Mouse (Mus musculus) heart, postnatal 10 days (tissue): ENCODE data around the gene Lpcat3. TPM values are rescaled to one million over a fixed set of nuclear protein-coding genes. Genes with fewer than 3 reads are reported as not detected.

Experiments used
- DNase-seq, 2 experiments: peaks; one replicate each; pipeline ENCODE4 v3.0.0; 2021
- intact Hi-C: fragments of 180-260 bp; cut with DNase I; formaldehyde crosslinking; loops from one replicate; pipeline ENCODE4 v1.15.1; 2025
- total RNA-seq, 2 experiments: library from RNA; stranded (reverse); gene quantifications; 2 replicates each; pipeline ENCODE4 v1.2.3; 2021

Gene Lpcat3
- total RNA-seq, 2 experiments from 2014 or later = 56.5 to 68.8 TPM

DNA sequence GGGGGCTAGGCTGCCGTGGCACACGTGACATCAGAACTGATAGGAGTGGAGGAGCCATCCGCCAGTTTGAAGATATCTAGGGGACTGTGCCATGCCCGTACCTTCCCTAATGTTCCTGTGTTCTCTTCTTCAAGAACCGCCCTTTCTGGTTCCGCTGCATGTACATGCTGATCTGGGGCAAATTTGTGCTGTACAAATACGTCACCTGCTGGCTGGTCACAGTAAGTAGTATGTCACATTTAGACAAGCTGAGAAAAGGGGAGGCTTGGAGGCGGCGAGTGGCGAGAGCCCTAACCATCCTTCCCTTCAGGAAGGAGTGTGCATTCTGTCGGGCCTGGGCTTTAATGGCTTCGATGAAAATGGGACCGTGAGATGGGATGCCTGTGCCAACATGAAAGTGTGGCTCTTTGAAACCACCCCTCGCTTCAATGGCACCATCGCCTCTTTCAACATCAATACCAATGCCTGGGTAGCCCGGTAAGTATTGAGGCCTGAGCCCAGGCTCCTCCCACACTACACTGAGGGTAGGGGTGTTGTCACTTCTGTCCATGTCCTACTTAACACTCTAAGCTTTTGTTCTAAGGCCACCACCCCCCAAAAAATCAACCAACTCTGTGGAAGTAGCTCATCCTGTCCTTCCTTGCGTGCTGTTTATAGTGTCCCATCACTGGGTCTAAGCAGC is 39.4 kb downstream of the Lpcat3 start:
- intact Hi-C loops = loop anchor here (2.0 to 5.0 kb wide), 2 partner anchors 35 to 57 kb away; partner anchors contain the start of gene Ptpn6
- DNase-seq = no peak

DNA sequence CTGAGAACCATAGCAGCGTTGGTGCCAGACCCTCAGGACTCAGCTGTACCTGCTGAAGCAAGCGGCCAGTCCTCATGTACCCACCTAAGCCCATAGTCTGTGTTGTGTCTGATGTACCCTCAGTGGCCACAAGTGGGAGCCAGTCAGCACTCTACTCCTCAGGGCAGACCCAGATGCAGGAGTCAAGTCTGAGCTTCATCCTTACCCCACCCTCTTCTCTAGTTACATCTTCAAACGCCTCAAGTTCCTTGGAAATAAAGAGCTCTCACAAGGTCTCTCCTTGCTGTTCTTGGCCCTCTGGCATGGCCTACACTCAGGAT is 39.9 kb downstream of the Lpcat3 start:
- peak; percentile 69 to 85 for DNase-seq
- intact Hi-C loops = loop anchor here (2.0 to 5.0 kb wide), 2 partner anchors 35 to 56 kb away; partner anchors contain the start of gene Ptpn6

DNA sequence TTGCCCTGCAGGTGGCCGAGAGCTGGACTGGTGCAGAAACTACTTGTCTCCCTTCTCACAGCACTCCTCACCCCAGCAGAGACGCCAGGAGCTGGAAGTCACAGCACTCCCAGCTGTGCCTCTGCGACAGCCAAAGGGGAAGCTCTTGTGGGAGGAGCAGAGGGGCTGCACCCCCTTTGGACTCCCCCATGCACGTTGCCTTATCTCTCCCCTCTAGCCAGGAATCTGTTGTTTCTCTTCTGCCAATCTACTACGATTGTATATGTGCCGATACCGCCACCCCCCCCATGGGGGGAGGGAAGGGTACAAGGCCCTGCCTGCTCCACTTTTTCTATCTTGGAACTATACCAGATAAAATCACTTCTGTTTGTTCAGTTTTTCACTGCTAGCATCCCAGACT is 41.0 kb downstream of the Lpcat3 start:
- DNase-seq = no peak
- intact Hi-C loops = loop anchor here (2.0 to 5.0 kb wide), 2 partner anchors 34 to 55 kb away; partner anchors contain the start of gene Ptpn6

DNA sequence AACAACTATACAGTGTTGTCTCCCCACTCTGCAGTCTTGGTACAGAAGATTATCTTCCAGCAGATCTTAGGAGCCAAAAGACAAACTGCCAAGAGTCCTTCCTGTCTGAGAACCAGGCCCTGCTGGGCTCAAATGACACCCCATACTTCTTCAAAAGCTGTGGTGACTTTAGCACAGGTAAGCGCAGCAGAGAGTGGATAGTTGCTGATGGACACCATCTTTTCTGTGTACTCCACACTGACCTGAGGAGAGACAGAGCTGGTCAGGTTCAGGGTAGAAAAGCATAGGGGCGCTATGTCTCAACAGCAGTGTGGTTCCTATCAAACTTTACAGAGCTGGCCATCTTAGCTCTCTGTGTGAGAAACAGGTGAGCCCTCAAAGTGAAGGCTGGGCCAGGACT is 41.6 kb downstream of the Lpcat3 start:
- intact Hi-C loops = loop anchor here (5.0 kb wide), 1 partner anchor 33 kb away; the partner anchor contains the start of gene Ptpn6
- no peak for DNase-seq

DNA sequence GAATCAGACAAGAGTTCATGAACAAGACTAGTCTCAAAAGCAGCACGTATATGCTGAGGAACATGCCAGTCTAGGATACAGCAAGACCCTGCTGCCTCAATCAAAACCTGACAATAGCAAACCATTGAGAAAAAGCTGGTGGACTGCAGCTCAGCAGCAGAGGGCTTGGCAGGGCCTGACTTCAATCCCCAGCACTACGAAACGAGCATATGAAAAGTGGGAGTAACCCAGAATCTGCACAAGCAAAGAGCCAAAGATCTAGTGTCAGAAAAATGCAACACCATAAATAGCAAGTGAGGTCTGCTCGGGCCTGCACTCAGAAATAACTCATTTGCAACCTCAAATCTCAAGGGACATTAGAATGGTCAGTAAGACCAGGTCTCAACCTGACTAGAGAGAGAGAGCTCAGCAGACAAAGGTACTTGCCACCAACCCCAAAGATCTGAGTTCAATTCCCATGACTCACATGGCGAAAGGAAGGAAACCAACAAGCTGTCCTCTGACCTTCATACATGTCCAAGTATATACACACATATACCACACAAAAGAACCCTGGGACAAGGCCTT is 43.3 kb downstream of the Lpcat3 start:
- intact Hi-C loops = no loop called here
- DNase-seq = no peak

DNA sequence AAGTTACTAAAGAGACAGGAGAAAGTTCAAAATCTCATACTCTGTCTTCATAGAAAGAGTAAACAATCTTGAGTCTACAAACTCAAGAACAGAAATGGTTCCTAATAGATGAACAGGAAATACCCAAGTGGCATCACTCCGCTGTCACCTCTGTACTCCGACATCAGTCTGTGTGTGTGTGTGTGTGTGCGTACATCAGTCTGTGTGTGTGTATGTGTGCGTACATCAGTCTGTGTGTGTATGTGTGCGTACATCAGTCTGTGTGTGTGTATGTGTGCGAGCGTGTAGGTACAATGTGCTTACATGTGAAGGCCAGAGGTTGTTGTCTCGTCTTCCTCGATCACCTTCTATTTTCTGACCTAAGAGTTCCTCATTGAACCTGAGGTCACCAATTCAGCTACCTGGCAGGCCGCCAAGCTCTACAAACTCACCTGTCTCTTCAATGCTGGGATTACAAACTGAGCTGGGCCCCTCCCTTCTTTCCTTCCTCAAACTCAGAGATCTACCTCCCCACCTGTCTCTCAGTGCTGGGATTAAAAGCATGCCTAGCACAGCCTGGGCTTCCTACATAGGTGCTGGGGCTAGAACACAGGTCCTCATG is 45.6 kb downstream of the Lpcat3 start:
- intact Hi-C loops = no loop called here
- no peak for DNase-seq

DNA sequence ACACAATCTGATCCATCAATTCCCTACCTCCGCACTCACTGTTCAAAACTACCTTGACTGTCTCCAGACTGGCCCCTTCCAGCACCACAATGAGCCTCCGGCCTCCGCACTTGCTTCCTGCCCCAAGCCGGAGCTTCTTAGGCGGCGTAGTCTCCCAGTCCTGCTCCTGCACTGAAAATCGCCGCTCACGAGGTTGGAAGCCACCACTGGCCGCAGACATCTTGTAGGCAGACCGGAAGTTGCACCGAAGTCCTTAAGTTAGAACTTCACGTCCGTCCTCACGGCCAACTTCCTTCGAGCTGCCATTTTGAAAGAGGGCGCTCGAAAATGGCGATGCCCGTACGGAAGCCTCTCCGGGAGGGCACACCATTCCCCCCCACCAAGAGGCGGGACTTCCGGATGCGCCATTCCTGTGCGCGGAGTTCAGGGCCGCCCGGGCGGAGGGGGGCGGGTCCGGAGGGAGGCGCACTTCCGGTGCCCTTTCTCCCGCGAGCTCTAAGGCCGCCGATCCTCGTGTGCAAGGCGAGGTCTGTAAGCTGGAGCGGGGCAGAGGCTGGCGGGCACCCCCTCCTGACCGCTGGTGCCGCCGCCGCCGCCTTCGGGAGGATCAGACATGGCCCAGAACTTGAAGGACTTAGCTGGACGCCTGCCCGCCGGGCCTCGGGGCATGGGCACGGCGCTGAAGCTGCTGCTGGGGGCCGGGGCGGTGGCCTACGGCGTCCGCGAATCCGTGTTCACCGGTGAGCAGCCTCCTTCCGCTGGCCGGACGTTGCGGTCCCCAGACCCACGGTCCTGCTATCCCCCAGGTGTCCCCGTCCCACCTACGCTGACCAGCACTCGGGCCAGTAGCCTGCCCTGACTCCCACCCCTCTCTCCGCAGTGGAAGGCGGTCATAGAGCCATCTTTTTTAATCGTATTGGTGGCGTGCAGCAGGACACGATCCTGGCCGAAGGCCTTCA is 49.3 kb downstream of the Lpcat3 start, which contains the start of the genes Emg1 and Phb2:
Gene Emg1 (minus strand): TSS at position 355 of the 959 bp plus-strand sequence.
Gene Phb2 (plus strand): TSS at position 513 of the 959 bp plus-strand sequence.
- DNase-seq = peak; percentile 99
- intact Hi-C loops = loop anchor here (1.0 to 2.0 kb wide), 2 partner anchors 29 to 49 kb away; partner anchors contain the start of genes Grcc10 and Lpcat3

DNA sequence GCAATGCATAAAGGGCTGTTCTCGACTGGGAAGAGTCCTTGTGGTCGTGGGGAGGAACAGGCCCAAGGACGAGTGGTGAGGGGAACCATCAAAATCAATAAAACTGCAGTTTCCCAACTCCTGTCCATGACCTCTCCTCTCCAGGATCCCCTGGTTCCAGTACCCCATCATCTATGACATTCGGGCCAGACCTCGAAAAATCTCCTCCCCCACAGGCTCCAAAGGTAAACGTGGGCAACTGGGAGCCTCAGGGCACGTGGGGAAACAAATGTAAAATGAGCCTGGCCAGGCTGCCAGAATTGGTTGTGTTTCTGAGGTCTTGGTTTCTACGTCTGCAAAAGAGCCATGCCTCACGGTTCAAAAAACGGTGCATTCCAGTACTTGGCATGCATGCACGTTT is 50.1 kb downstream of the Lpcat3 start:
- intact Hi-C loops = loop anchor here (1.0 kb wide), 1 partner anchor 28 kb away; the partner anchor contains the start of gene Grcc10
- no peak for DNase-seq

DNA sequence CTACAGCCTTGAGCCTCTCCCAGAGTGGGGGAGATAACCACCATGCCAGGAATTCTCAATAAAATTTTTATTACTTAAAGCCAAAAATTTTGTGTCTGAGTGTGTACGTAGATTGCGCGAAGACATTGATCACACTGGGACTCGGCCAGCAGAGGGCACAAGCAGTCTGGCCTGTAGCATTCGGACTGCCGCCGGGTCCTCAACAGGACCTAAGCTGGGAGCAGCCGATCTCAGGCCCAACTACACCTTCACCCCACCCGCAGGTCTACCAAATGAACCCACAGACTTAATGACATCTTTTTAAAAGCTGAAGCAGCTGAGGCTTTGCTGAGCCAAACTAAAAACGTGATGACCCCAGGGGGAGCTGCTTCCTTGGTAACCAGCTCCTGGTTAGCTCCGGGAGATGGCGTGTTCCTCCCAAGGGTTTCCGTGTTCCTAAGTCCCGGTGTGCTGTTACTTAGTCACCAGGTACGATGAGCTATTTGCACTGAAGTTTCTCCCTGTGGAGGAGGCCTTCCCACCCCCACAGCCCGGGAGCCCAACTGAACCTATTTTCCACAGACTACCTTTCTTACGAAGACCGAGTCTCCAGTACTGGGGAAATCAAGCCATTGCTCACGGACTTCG is 54.1 kb downstream of the Lpcat3 start:
- peak in 1 of 2 experiments; percentile 61 for DNase-seq

DNA sequence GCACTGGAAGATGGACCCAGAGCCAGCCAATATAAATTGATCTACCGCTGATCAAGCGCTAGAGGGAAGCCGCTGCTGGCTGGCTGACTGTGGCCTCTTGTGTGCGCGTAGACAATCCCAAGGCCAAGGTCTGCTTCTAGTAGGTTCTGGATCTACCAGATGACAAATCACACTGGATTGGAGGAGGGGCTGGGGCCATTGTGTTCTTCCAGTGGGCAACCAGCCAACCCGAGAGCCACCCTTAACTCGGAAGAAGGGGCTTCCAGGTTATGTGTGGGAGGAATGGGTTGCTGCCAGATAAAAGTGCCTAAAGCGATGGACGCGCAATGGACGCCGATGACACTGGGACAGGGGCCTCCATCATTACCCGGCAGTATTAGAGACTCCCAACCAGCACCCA is 55.1 kb downstream of the Lpcat3 start:
- intact Hi-C loops = no loop called here
- DNase-seq = no peak

More for the DNA sequence above, 54.1 kb downstream of the Lpcat3 start:
- intact Hi-C loops = no loop called here

DNA sequence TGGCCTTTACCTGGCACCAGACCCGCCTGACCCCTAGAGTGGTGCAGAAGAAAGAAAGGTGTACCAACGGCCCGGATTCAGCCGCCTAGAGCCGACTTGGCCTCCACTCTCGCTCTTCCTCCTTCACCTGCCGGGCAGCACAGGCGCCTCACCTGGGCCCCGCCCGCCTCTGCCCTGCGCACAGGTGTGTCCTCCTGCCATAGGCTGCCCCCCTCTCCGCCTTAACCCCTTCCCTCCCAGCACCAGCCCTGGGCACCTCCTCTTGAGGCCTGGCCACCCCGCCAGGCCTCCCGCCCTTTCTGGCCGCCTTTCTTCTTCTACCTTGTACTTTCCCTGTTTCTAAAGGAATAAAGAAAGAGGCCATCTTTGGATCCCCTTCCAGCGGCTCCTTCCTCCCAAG is 55.9 kb downstream of the Lpcat3 start:
- intact Hi-C loops = no loop called here
- no peak for DNase-seq

DNA sequence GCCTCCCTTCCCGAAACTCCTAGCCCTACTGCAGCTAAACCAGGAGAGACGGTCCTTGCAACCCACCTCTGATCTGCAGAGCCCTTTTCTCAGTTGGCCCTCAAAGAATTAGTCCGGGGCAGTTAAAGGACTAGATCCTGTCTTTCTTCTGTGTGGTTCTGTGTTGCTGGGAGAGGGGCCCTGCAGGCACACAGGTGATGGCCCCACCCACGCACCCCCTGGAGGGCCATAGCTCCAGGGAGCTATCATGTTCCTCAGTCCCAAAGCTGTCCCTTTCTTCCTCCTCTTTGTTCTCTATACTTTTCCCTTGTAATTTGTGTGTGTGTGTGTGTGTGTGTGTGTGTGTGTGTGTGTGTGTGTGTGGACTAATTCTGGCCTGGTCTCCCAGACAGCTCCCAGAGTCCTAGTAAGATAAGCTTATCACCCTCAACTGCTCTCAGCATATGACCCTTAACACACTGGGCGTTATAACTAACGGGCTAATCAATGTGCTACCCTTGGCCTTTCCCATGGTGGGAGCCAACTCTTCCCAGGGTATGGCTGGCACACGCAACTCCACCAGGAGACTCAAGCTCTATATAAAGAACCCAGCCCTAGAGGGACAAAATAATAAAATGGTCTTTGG is 56.6 kb downstream of the Lpcat3 start:
- intact Hi-C loops = no loop called here

DNA sequence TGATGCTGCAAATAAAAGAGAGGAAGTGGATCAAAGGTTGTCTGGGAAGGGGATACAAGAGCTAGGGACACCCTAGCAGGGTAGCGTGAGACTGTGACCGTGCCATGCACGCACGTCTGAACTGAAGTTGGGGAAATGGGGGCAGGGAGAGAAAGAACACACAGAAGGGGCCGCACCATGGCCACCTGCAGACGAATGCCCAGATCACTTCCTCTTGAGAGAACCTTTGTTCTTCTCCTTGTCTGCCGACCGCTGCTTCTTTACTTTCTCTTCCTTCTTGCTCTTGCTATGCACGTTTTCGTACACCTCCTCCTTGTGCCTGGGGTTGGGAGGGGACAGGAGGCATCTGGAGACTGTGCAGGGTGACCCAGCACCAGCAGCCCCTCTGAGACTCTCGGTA is 58.1 kb downstream of the Lpcat3 start:
- intact Hi-C loops = no loop called here
- no peak for DNase-seq

More for the DNA sequence above, 56.6 kb downstream of the Lpcat3 start:
- peak; percentile 53 to 62 for DNase-seq

DNA sequence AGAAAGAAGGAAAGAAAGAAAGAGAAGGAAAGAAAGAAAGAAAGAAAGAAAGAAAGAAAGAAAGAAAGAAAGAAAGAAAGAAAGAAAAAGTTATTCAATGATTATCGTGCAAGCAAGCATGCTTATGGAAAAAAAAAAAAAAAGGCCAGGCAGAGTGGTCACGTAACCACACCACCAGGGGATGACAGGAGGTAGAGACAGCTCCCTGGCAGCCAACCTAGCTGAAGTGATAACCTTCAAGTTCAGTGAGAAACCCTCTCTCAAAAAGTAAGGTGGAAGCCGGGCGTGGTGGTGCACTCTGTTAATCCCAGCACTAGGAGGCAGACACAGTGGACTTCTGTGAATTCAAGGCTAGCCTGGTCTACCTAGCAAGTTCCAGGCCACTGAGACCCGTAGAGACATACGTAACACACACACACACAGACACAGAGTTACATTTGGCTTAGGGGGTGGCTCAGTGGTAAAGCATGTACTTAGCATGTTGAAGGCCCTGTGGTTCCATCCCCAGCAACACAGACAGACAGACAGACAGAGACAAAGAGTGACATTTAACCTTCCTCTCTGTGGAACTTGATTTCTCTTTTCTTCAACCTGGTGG is 60.1 kb downstream of the Lpcat3 start:
- intact Hi-C loops = no loop called here
- DNase-seq = peak; percentile 67 to 73

DNA sequence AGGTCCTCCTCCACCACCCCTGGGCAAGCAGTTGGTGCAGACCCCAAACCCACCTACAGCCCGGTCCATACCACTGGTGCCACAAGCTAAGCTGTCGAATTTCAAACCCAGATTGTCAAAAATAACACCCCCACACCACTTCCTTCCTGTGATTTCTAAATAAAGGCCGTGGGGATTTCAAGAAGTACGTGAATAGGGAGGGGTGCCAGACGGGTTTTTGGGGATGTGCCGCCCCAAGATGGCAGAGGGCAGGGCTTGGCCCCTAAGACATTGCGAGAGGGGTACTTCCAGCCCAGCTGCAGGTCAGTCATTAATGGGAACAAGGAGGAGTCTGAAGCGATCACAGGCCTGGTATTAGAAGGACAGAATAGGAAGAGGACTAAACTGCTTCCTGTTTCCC is 60.7 kb downstream of the Lpcat3 start:
- intact Hi-C loops = no loop called here
- DNase-seq = no peak

DNA sequence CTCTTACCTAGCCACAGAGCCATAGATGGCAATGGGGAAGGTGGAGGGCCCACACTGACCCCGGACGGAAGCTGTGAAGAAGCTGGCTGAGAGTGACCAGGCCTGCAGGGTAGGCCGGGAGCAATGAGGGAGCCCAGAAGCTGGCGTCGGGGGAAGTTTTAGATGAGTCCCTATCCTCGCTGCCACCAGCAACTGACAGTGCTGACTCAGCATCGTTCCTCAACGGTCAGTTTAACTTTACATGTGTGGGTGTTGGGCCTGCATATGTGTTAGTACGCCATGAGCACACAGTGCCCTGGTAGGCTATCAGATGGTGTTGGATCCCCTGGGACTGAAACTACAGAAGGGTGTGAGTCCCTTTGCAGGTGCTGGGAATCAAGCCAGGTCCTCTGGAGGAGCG is 61.6 kb downstream of the Lpcat3 start:
- intact Hi-C loops = no loop called here
- no peak for DNase-seq

DNA sequence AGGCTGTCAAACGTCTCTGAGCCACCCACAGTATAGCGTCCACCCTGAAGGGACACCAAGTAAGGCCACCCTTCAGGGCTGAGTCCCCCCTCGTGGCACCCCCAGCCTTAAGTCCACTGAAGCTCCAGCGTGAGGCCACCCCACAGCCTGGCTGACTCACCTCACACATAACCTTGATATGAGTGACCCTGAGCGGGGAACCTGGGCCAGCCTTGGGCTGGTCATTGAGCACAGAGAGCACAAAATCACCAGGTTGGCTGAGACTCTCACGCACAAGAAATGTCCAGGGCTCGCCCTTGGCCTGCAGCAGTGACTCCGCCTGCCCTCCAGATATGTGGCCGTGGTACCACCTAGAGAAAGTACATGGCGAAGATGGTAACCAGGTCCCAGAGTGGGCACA is 65.8 kb downstream of the Lpcat3 start:
- DNase-seq = no peak
- intact Hi-C loops = no loop called here

DNA sequence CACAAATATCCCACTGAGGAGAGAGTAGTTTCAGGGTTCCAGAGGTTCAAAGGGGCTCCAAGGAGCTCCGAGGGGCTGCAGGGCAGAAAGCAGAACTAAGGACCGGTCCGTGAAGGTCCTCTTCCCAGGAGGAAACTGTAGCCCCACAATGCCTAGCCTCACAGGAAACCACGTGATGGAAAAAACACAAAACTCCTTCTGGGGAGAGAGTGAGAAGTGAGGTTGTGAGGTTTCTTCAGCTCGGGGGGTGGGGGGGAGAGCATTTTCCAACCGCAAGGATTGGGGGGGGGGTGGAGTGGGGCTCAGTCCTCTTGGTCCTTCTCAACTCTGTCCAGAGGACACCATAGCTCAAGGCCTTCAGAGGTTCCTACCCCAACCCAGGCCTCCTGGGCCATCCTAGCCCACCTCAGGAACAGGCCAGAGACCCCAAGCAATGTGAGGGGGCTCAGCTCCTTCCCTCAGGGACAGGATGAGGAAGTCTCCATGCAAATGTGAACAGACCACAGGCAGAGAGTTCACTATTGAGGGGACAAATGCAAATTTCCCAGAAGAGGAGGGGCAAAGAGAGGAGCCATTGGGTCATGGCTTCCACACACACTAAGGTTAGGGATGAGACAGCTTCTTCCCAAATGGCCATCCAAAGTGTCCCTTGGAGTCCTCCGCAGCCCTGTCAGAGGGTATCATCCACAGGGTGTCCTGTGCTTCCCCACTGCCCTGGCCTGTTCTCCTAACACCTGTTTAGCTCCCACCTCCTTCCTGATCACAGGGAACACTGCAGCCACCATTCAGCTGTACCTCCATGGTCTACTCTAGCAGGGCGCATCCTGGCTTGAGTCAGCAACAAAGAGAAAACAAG is 67.3 kb downstream of the Lpcat3 start:
- DNase-seq = no peak
- intact Hi-C loops = no loop called here
